Mouse (Mus musculus): ENCODE data around the gene Ing1. TPM values are rescaled to one million over a fixed set of nuclear protein-coding genes. Genes with fewer than 3 reads are reported as not detected.

Ing1 gene
- 43.8 and 65.2 TPM in 2 replicates for polyA plus RNA-seq (2012; ENCODE audit: low replicate concordance)

DNA sequence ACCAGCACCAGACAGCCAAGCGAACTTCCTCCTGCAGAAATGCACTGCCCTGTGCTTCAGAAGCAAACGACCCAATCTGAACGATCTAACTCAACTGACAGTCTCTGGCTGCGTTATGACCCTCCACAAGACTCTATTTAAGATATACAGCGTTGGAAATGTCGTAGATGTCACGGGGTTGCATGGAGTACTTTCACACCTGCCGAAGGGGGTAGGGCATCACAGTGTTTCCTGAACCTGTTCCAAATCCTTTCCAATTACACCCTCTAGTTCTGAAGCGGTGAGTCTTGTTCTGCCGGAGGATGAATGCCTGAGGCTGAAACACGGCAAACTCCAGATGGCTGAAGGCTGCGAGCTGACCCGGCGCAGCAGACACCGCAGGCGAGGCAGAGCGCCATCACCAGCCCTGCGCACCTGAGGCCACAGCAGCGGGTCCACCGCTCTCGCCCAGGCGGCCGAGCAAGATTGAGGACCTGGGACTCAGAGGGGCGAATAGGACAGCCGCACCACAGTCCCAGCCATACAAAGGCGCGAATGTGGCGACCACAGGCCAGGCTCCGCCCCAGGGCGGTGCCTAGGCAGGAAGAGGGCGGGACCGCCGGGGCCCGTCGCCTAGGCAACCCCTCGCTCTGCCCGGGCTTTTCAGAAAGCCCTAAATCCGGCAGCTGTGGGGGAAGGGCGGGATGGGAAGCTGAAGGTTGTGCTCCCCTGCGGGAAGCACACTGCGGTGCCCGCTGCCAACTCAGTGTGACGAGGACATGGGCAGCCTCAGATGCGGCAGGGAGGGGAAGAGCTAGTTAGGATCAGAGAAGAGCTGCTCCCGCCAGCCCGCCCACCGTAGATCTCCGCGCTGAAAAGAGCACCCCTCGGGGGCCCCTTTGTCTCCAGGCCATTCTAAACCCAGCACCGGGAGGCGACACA is at the start of gene Ing1:
TSS of gene Ing1 (plus strand) at position 773 of the 921 bp plus-strand sequence.

DNA sequence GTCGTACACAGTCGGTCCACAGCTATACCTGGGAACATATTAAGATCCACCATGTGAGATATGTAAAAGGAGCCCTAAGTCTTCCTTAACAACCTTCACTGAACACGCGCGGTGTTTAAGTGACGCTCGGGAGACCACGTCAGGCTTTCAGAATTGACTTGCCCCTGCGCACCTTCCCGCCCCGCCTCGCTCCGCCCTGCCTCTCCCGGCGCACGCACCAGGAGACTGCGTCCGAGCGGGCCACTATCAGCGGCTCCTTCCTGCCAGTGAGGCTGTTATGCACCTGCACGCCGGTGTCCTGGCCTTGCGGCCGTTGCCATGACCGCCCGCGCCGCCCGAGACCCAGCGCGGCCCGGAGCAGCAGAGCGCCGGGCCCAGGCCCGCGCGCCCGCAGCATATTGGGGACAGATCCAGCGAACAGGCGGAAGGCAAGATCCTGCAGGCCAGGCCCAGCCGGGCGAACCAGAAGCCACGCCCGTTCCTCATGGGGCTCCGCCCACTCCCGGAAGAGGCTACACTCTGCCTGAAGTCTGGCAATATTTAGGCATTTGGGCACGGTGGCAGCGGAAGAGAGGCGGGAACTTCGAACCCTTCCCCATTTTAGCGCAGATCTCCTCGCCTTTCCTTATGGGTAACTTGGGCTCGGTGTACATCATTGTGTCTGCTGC is 5.0 kb upstream of the Ing1 start, which contains the start of gene Cars2:
TSS of gene Cars2 (minus strand) at position 503 of the 668 bp plus-strand sequence.

Other genes with a start within 250 kb of the Ing1 start
- 1.6 and 5.5 TPM in 2 replicates for gene Col4a2, start 242.8 kb upstream of the Ing1 start, polyA plus RNA-seq (2012; ENCODE audit: low replicate concordance)
- 2.5 and 7.4 TPM in 2 replicates for gene Col4a1, start 242.7 kb upstream of the Ing1 start, polyA plus RNA-seq (2012; ENCODE audit: low replicate concordance)
- 11.0 and 15.0 TPM in 2 replicates for gene Rab20, start 76.9 kb upstream of the Ing1 start, polyA plus RNA-seq (2012; ENCODE audit: low replicate concordance)
- gene Naxd, start 58.1 kb upstream of the Ing1 start, polyA plus RNA-seq (2012; ENCODE audit: low replicate concordance): 29.5 and 50.4 TPM in 2 replicates
- gene Cars2, start 4.8 kb upstream of the Ing1 start, polyA plus RNA-seq (2012; ENCODE audit: low replicate concordance): 22.5 and 34.8 TPM in 2 replicates
- gene Ankrd10, start 80.2 kb downstream of the Ing1 start, polyA plus RNA-seq (2012; ENCODE audit: low replicate concordance): 52.0 and 58.4 TPM in 2 replicates
- not detected in 2 replicates for gene 1700016D06Rik, start 145.5 kb downstream of the Ing1 start, polyA plus RNA-seq (2012; ENCODE audit: low replicate concordance)
- gene Arhgef7, start 172.2 kb downstream of the Ing1 start, polyA plus RNA-seq (2012; ENCODE audit: low replicate concordance): 23.7 and 28.0 TPM in 2 replicates

All from hematopoietic multipotent progenitor cell, adult 10-12 weeks (in vitro differentiated cells).